Mouse (Mus musculus) left cerebral cortex, adult 11 months (tissue): ENCODE measurements around the gene Tmem9b.

Source experiments
- DNase-seq: peaks from one replicate; pipeline ENCODE4 v3.0.0; 2022; ENCODE audit warnings: low spot score

Tmem9b gene

GRCm38 (mm10) chr7:109686585-109687128 is 66.0 kb downstream of the Tmem9b start:
- DNase-seq: no peak
